Mouse (Mus musculus): ENCODE measurements at regions not wholly inside any gene's neighbourhood (a gene's known extent, or its start where the extent isn't known, plus 50 kb on each side); places are given as distances from the start of the nearest gene placed in this dataset.

DNA sequence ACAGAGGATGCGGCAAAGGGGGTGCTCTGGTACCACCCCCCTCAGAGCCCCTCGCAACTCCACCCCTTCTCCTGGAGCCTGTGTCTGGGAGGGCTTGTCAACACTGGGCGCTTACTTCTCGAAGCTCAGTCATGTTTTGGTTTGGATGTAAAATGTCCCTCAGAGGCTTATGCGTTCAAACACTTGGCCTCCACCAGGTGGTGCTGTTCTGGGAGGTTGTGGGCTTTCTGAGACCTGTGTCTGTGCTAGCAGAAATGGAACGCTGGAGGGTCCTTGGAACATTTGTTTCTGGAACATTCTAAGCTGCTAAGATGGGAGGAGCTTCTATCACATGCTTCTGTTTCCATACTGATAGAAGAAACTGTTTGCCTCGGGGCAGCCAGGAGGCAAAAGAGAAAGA is 102.6 kb upstream of the Klf13 start:
- Histone ChIP-seq H3K27ac (no peak overlapping the region), H3K36me3 (no peaks in the 10 kb centered on the region), H3K27me3 (no peaks in the 10 kb centered on the region), H3K4me3 (replicated peaks) (no peak overlapping the region), H3K9ac (replicated peaks) (no peak overlapping the region), H3K4me2 (replicated peaks) (no peak overlapping the region), H3K9me3 (no peaks in the 10 kb centered on the region), H3K4me1 (replicated peaks) (no peaks in the 10 kb centered on the region)
- WGBS, result 96% methylated on average over 7 of the region's 7 CpGs
- ATAC-seq, result no peak

DNA sequence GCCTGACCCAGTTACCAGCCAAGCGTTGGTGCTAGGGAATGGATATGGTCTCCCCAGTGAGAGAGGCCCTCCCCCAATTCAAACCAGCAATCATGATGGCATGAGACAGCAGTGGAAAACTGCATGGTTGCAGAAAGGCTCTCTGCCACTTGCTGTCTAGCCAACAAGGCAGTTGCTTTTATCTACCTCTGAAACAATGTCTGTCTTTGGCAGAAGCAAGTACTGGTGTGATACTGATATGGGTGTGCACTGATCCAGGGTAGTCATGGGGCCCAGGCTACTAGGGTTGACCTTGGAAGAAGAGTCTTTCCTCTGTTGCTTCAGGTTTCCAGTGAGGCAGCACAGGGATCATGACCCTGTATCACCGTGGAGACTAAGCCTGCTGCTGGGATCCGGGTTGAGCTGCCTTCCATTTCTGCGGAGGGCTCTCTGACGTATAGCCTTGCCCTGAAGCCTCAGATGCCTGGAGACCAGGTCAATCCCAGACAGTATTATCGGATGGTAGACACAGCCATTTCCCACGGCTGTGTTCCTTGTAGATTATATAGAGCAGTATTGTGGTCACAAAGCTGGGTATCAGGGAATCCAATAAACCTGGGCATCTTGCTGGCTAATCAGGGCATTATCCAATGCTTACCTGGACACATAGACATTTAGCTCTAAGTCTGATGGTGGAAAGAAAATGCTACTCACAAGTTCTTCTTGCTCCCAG is 101.5 kb upstream of the Klf13 start:
- ATAC-seq, result no peak
- no peaks in the 10 kb centered on the region for H3K9me3 ChIP-seq
- H3K4me3 ChIP-seq (replicated peaks), result no peak overlapping the region
- no peak overlapping the region for H3K4me2 ChIP-seq (replicated peaks)
- no peak overlapping the region for H3K27ac ChIP-seq
- no peaks in the 10 kb centered on the region for H3K4me1 ChIP-seq (replicated peaks)
- H3K27me3 ChIP-seq, result no peaks in the 10 kb centered on the region
- H3K9ac ChIP-seq (replicated peaks), result no peak overlapping the region
- H3K36me3 ChIP-seq, result no peaks in the 10 kb centered on the region
- WGBS, result 67% methylated on average over 7 of the region's 7 CpGs

DNA sequence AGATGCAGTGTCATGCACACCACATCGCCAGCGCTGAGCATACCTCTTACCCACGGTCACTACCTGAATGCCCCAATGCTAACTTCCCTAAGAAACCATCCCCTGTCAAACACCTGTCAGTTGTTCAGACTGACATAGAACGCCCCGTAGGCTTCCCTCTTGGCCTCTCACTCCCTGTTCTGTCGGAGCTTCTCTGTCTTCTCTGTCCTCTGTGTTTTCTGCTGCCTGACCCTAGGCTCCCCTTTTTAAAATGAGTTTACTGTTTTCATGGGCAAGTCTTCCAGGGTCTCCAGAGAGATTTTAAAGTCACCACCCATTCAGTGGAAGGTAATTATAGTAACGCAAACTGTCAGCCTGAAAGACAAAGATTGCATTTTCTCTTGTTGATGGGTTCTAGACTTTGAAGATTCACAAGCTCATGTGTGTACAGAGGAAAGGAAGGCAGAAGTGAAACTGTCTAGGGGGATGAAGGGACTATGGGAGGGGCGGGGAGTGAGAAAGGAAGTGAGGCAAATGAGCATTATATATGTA is 99.1 kb upstream of the Klf13 start:
- Histone ChIP-seq H3K36me3 (no peaks in the 10 kb centered on the region), H3K4me1 (replicated peaks) (no peaks in the 10 kb centered on the region), H3K9me3 (no peaks in the 10 kb centered on the region), H3K4me2 (replicated peaks) (no peak overlapping the region), H3K27me3 (no peaks in the 10 kb centered on the region), H3K27ac (no peak overlapping the region), H3K9ac (replicated peaks) (no peak overlapping the region), H3K4me3 (replicated peaks) (no peak overlapping the region)
- WGBS, result 92% methylated on average over 8 of the region's 8 CpGs
- no peak for ATAC-seq

- Histone ChIP-seq H3K36me3 (no peaks in the 10 kb centered on the region), H3K4me1 (replicated peaks) (no peaks in the 10 kb centered on the region), H3K27me3 (no peaks in the 10 kb centered on the region), H3K4me2 (replicated peaks) (no peak overlapping the region), H3K9ac (replicated peaks) (no peak overlapping the region), H3K4me3 (replicated peaks) (no peak overlapping the region), H3K9me3 (no peaks in the 10 kb centered on the region), H3K27ac (no peak overlapping the region)
- ATAC-seq, result no peak
- WGBS, result 90% methylated on average over 7 of the region's 7 CpGs
Observed at GRCm38 (mm10) chr7:64036154-64036553, 97.4 kb upstream of the Klf13 start.

DNA sequence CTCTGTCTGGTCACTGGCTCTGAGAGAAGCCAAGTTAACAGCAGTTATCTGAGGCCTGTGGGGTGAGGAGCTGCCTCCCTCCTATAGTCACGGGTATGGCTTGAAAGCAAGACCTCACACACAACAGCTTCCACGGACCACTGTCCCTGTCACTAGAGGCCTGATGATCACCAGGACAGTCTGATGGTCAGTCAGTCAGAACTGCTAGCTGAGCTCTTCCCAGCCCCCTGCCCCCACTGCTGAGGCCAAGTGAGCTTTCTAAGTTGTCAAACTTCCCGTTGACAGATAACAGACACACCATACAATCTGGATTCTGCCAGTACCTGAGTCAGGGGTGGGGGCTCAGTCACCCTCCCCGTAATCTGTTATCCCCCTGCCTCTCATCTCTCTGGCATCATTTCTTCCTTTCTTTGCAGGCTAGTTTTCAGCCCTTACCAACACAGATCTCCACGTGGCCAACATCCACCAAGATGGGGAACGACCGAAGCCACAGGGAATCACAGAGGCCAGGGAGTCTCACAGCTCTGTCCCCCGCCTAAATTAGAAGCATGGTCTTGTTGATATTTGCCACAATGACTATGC is 96.4 kb upstream of the Klf13 start:
- H3K27ac ChIP-seq, result no peak overlapping the region
- WGBS, result 86% methylated on average over 8 of the region's 8 CpGs
- H3K4me3 ChIP-seq (replicated peaks), result no peak overlapping the region
- no peaks in the 10 kb centered on the region for H3K36me3 ChIP-seq
- no peaks in the 10 kb centered on the region for H3K4me1 ChIP-seq (replicated peaks)
- H3K27me3 ChIP-seq, result no peaks in the 10 kb centered on the region
- ATAC-seq, result no peak
- H3K9ac ChIP-seq (replicated peaks), result no peak overlapping the region
- no peaks in the 10 kb centered on the region for H3K9me3 ChIP-seq
- no peak overlapping the region for H3K4me2 ChIP-seq (replicated peaks)

- 80% methylated on average over 1 of the region's 1 CpGs for WGBS
- no peak for ATAC-seq
- no peaks in the 10 kb centered on the region for H3K4me1 ChIP-seq (replicated peaks)
- no peaks in the 10 kb centered on the region for H3K36me3 ChIP-seq
- no peak overlapping the region for H3K4me3 ChIP-seq (replicated peaks)
- H3K9ac ChIP-seq (replicated peaks), result no peak overlapping the region
- no peaks in the 10 kb centered on the region for H3K9me3 ChIP-seq
- H3K27me3 ChIP-seq, result no peaks in the 10 kb centered on the region
- H3K4me2 ChIP-seq (replicated peaks), result no peak overlapping the region
- H3K27ac ChIP-seq, result no peak overlapping the region
Observed at GRCm38 (mm10) chr7:64034493-64034892, 95.8 kb upstream of the Klf13 start.

- Histone ChIP-seq H3K27ac (no peak overlapping the region), H3K9ac (replicated peaks) (no peak overlapping the region), H3K4me2 (replicated peaks) (no peak overlapping the region), H3K9me3 (peaks cover under 1% of the 10 kb centered on the region; the same call in 1 of the 2 replicates), H3K36me3 (no peaks in the 10 kb centered on the region), H3K4me3 (replicated peaks) (no peak overlapping the region), H3K27me3 (no peaks in the 10 kb centered on the region), H3K4me1 (replicated peaks) (no peaks in the 10 kb centered on the region)
- ATAC-seq, result no peak
- 67% methylated on average over 2 of the region's 2 CpGs for WGBS
Observed at GRCm38 (mm10) chr7:64033388-64033787, 94.7 kb upstream of the Klf13 start.

DNA sequence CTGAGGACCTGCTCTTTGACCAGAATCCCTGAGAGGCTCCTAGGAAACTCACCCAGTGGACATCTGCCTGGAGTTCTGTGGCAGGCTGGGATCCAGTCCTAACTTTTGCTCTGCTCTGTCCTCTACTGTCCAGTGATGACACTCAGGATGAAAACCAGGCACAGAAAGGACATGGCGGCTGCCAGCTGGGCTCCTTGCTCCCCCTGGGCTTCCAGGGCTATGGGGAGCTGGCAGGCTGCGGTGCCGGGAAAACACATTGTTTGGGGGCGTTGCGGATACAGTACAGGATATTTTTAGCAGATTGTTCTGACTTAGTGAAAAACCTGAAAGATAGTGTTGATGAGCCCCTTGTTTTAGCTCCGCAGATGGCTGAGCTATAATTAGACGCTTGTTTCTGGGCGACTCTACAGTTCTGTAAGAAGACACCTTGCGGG is 94.2 kb upstream of the Klf13 start:
- no peak overlapping the region for H3K4me3 ChIP-seq (replicated peaks)
- H3K27me3 ChIP-seq, result no peaks in the 10 kb centered on the region
- 84% methylated on average over 9 of the region's 9 CpGs for WGBS
- no peaks in the 10 kb centered on the region for H3K4me1 ChIP-seq (replicated peaks)
- no peak overlapping the region for H3K9ac ChIP-seq (replicated peaks)
- H3K36me3 ChIP-seq, result no peaks in the 10 kb centered on the region
- no peak overlapping the region for H3K27ac ChIP-seq
- peaks cover 4% of the 10 kb centered on the region; the same call in 1 of the 2 replicates for H3K9me3 ChIP-seq
- H3K4me2 ChIP-seq (replicated peaks), result no peak overlapping the region
- ATAC-seq, result no peak

GRCm38 (mm10) chr7:64030650-64031049 is 91.9 kb upstream of the Klf13 start:
- Histone ChIP-seq H3K4me1 (replicated peaks) (no peaks in the 10 kb centered on the region), H3K27me3 (no peaks in the 10 kb centered on the region)
- 95% methylated on average over 2 of the region's 2 CpGs for WGBS

GRCm38 (mm10) chr7:64027100-64027499 is 88.4 kb upstream of the Klf13 start:
- 0 out of 2 replicates have a peak, but pooled peaks have one; percentile 48 for ATAC-seq

More at GRCm38 (mm10) chr7:64030650-64031049, 91.9 kb upstream of the Klf13 start:
- ATAC-seq, result no peak
- H3K27ac ChIP-seq, result no peak overlapping the region
- H3K9ac ChIP-seq (replicated peaks), result no peak overlapping the region
- peaks cover 4% of the 10 kb centered on the region; the same call in 1 of the 2 replicates for H3K9me3 ChIP-seq
- no peak overlapping the region for H3K4me3 ChIP-seq (replicated peaks)
- no peak overlapping the region for H3K4me2 ChIP-seq (replicated peaks)
- no peaks in the 10 kb centered on the region for H3K36me3 ChIP-seq

DNA sequence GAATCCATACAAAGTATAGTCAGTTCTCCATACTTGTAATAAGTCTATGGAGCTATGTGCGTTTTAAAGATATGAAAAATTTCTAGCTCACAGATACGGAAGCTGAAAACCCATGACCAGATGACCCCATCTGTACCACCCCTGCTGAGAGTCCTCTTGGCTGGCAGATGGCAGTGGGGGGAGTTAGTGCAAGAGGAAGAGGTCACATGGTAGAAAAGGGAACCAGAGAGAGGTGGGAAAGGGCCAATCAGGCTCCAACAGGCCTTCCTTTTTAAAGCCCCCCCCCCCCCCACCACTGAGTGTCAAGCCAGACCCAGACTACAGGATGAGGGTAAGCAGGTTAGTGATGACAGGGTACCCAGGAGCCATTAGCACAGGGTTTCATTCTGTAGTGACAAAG is 86.4 kb upstream of the Klf13 start:
- Histone ChIP-seq H3K9ac (replicated peaks) (no peak overlapping the region), H3K4me3 (replicated peaks) (no peak overlapping the region), H3K27ac (no peak overlapping the region), H3K4me1 (replicated peaks) (peaks cover 9% of the 10 kb centered on the region; the same call in 1 of the 2 replicates), H3K4me2 (replicated peaks) (no peak overlapping the region), H3K9me3 (peaks cover 4% of the 10 kb centered on the region; the same call in 1 of the 2 replicates), H3K36me3 (no peaks in the 10 kb centered on the region), H3K27me3 (no peaks in the 10 kb centered on the region)
- no peak for ATAC-seq
- 77% methylated on average over 2 of the region's 2 CpGs for WGBS

More at GRCm38 (mm10) chr7:64027100-64027499, 88.4 kb upstream of the Klf13 start:
- Histone ChIP-seq H3K36me3 (no peaks in the 10 kb centered on the region), H3K9ac (replicated peaks) (no peak overlapping the region), H3K4me2 (replicated peaks) (no peak overlapping the region), H3K27me3 (no peaks in the 10 kb centered on the region), H3K9me3 (peaks cover 4% of the 10 kb centered on the region; the same call in 1 of the 2 replicates), H3K4me3 (replicated peaks) (no peak overlapping the region), H3K27ac (no peak overlapping the region), H3K4me1 (replicated peaks) (no peaks in the 10 kb centered on the region)
- 93% methylated on average over 7 of the region's 7 CpGs for WGBS

GRCm38 (mm10) chr7:64024253-64024652 is 85.5 kb upstream of the Klf13 start:
- Histone ChIP-seq H3K4me3 (replicated peaks) (no peak overlapping the region), H3K36me3 (no peaks in the 10 kb centered on the region), H3K4me2 (replicated peaks) (no peak overlapping the region), H3K27me3 (no peaks in the 10 kb centered on the region), H3K27ac (no peak overlapping the region), H3K9ac (replicated peaks) (no peak overlapping the region), H3K4me1 (replicated peaks) (peaks cover 9% of the 10 kb centered on the region; the same call in 1 of the 2 replicates), H3K9me3 (peaks cover 4% of the 10 kb centered on the region; the same call in 1 of the 2 replicates)
- WGBS, result 60% methylated on average over 4 of the region's 4 CpGs
- ATAC-seq, result no peak
